Mouse (Mus musculus) myocyte (in vitro differentiated cells): ENCODE data around the gene Acsf3. TPM values are rescaled to one million over a fixed set of nuclear protein-coding genes. Genes with fewer than 3 reads are reported as not detected.

Source experiments
- H3K27me3 ChIP-seq: one replicate; pipeline ENCODE4 v1.6.1; 2011; ENCODE audit not compliant: control insufficient read depth, insufficient read depth, insufficient read length
- H3K36me3 ChIP-seq: one replicate; pipeline ENCODE4 v1.6.1; 2011; ENCODE audit not compliant: control insufficient read depth, insufficient read depth
- H3K4me2 ChIP-seq: one replicate; pipeline ENCODE4 v1.6.1; 2011; ENCODE audit warnings: low read depth, control low read depth
- H3K4me3 ChIP-seq: one replicate; pipeline ENCODE4 v1.5.1; 2011; ENCODE audit warnings: mild to moderate bottlenecking, control low read depth, moderate library complexity
- H3K79me2 ChIP-seq: one replicate; pipeline ENCODE4 v1.6.1; 2011; ENCODE audit not compliant: control insufficient read depth, insufficient read depth
- H3ac ChIP-seq: one replicate; pipeline ENCODE4 v1.6.1; 2011; ENCODE audit not compliant: control insufficient read depth, insufficient read length
- CEBPB ChIP-seq: IDR thresholded peaks from 2 replicates; pipeline ENCODE4 v1.6.1; 2011; ENCODE audit warnings: mild to moderate bottlenecking, moderate library complexity; ENCODE audit not compliant: poor library complexity, insufficient read depth, severe bottlenecking
- E2F4 ChIP-seq: IDR thresholded peaks from one replicate; pipeline ENCODE4 v1.6.1; 2011; ENCODE audit warnings: mild to moderate bottlenecking, control low read depth, moderate library complexity; ENCODE audit not compliant: insufficient read depth
- MAX ChIP-seq: IDR thresholded peaks from one replicate; pipeline ENCODE4 v1.6.1; 2011; ENCODE audit warnings: low read depth, mild to moderate bottlenecking, control low read depth
- MYOD1 ChIP-seq, 3 experiments: IDR thresholded peaks; one replicate each; pipeline ENCODE4 v1.6.1; 2011; ENCODE audit warnings: control low read depth in 2 of 3, low read depth in 2 of 3, mild to moderate bottlenecking in 2 of 3, moderate library complexity in 1 of 3; ENCODE audit not compliant: insufficient read length in 2 of 3, control insufficient read depth in 1 of 3
- MYOG ChIP-seq, 3 experiments: IDR thresholded peaks; one replicate each; pipeline ENCODE4 v1.6.1; 2011; ENCODE audit warnings: control low read depth in 2 of 3, low read depth in 2 of 3, mild to moderate bottlenecking in 2 of 3; ENCODE audit not compliant: insufficient read length in 2 of 3, control insufficient read depth in 1 of 3, insufficient read depth in 1 of 3
- POLR2A ChIP-seq: IDR thresholded peaks from one replicate; pipeline ENCODE4 v1.6.1; 2011; ENCODE audit warnings: low read depth, mild to moderate bottlenecking, control low read depth, moderate library complexity; ENCODE audit not compliant: insufficient read length
- POLR2AphosphoS2 ChIP-seq: IDR thresholded peaks from one replicate; pipeline ENCODE4 v1.6.1; 2011; ENCODE audit warnings: low read depth, control low read depth; ENCODE audit not compliant: insufficient read length
- REST ChIP-seq: IDR thresholded peaks from one replicate; pipeline ENCODE4 v1.6.1; 2011; ENCODE audit warnings: mild to moderate bottlenecking, control low read depth, moderate library complexity; ENCODE audit not compliant: insufficient read depth, insufficient read length
- SRF ChIP-seq: IDR thresholded peaks from one replicate; pipeline ENCODE4 v1.6.1; 2011; ENCODE audit warnings: low read depth; ENCODE audit not compliant: control insufficient read depth, insufficient read length
- TCF12 ChIP-seq: IDR thresholded peaks from one replicate; pipeline ENCODE4 v1.6.1; 2011; ENCODE audit warnings: mild to moderate bottlenecking, control low read depth; ENCODE audit not compliant: poor library complexity, insufficient read depth, severe bottlenecking
- TCF3 ChIP-seq: IDR thresholded peaks from one replicate; pipeline ENCODE4 v1.6.1; 2011; ENCODE audit warnings: low read depth, control low read depth; ENCODE audit not compliant: insufficient read length
- USF1 ChIP-seq: IDR thresholded peaks from one replicate; pipeline ENCODE4 v1.6.1; 2011; ENCODE audit warnings: low read depth, mild to moderate bottlenecking, control low read depth, moderate library complexity
- polyA plus RNA-seq: library from polyadenylated mRNA; unstranded; fragments of >200 nt; fragmentation: generic; extraction: Trizol; gene quantifications from one replicate; pipeline ENCODE4 v1.2.1, GENCODE M21; 2012; ENCODE audit warnings: missing spikeins

The Acsf3 gene
- polyA plus RNA-seq, 1 experiment: 9.3 TPM

- Histone ChIP-seq H3K79me2 (no peaks in the 10 kb centered on the region), H3K4me3 (no peak overlapping the region), H3K36me3 (no peaks in the 10 kb centered on the region), H3K27me3 (peaks cover 35% of the 10 kb centered on the region), H3K4me2 (no peak overlapping the region), H3ac (no peak overlapping the region)
- TF ChIP-seq MYOG (IDR thresholded peaks at IDR 0.05; ENCODE audit: control insufficient read depth in 1 of 3, insufficient read depth in 1 of 3, insufficient read length in 2 of 3, low read depth in 2 of 3) (no peak), CEBPB (no peak), POLR2A (no peak), POLR2AphosphoS2 (no peak), TCF3 (no peak), MAX (no peak), E2F4 (no peak), SRF (no peak), USF1 (no peak), TCF12 (no peak), REST (no peak), MYOD1 (IDR thresholded peaks at IDR 0.05; ENCODE audit: control insufficient read depth in 1 of 3, insufficient read length in 2 of 3, low read depth in 2 of 3) (no peak)
Observed at GRCm38 (mm10) chr8:122825408-122825807, 50.1 kb downstream of the Acsf3 start.

- no peaks in the 10 kb centered on the region for H3K79me2 ChIP-seq
- H3K4me2 ChIP-seq: no peak overlapping the region
- TF ChIP-seq MYOD1 (IDR thresholded peaks at IDR 0.05; ENCODE audit: control insufficient read depth in 1 of 3, insufficient read length in 2 of 3, low read depth in 2 of 3) (no peak), REST (no peak), POLR2A (no peak), TCF3 (no peak), TCF12 (no peak), MAX (no peak), MYOG (IDR thresholded peaks at IDR 0.05; ENCODE audit: control insufficient read depth in 1 of 3, insufficient read depth in 1 of 3, insufficient read length in 2 of 3, low read depth in 2 of 3) (no peak), E2F4 (no peak), POLR2AphosphoS2 (no peak), SRF (no peak), CEBPB (no peak)
- H3K27me3 ChIP-seq: peaks cover 42% of the 10 kb centered on the region
- H3K4me3 ChIP-seq: no peak overlapping the region
- H3ac ChIP-seq: no peak overlapping the region
- no peaks in the 10 kb centered on the region for H3K36me3 ChIP-seq
Observed at GRCm38 (mm10) chr8:122829396-122829795, 54.1 kb downstream of the Acsf3 start.

GRCm38 (mm10) chr8:122830349-122831061, 55.2 kb downstream of the Acsf3 start:
- Histone ChIP-seq H3K79me2 (no peaks in the 10 kb centered on the region), H3K4me3 (no peak overlapping the region), H3K36me3 (no peaks in the 10 kb centered on the region), H3ac (no peak overlapping the region), H3K4me2 (no peak overlapping the region), H3K27me3 (peaks cover 36% of the 10 kb centered on the region)
- TF ChIP-seq MYOG (IDR thresholded peaks at IDR 0.05; ENCODE audit: control insufficient read depth in 1 of 3, insufficient read depth in 1 of 3, insufficient read length in 2 of 3, low read depth in 2 of 3) (peak in 1 of 3 experiments; percentile 14), REST (no peak), POLR2A (no peak)

- TF ChIP-seq CEBPB: no peak
- no peak for TF ChIP-seq E2F4
- no peak for TF ChIP-seq USF1
- no peak for TF ChIP-seq TCF12
- TF ChIP-seq POLR2A: no peak
- no peak for TF ChIP-seq SRF
- TF ChIP-seq REST: no peak
- TF ChIP-seq MYOD1 (IDR thresholded peaks at IDR 0.05; ENCODE audit: control insufficient read depth in 1 of 3, insufficient read length in 2 of 3, low read depth in 2 of 3): no peak
- no peak for TF ChIP-seq MYOG (IDR thresholded peaks at IDR 0.05; ENCODE audit: control insufficient read depth in 1 of 3, insufficient read depth in 1 of 3, insufficient read length in 2 of 3, low read depth in 2 of 3)
- TF ChIP-seq TCF3: no peak
- no peak for TF ChIP-seq MAX
- TF ChIP-seq POLR2AphosphoS2: no peak
- no peak overlapping the region for H3ac ChIP-seq
- no peaks in the 10 kb centered on the region for H3K36me3 ChIP-seq
- no peak overlapping the region for H3K4me2 ChIP-seq
- no peak overlapping the region for H3K4me3 ChIP-seq
- H3K79me2 ChIP-seq: no peaks in the 10 kb centered on the region
- peaks cover 13% of the 10 kb centered on the region for H3K27me3 ChIP-seq
Observed at GRCm38 (mm10) chr8:122834416-122834815, 59.1 kb downstream of the Acsf3 start.

GRCm38 (mm10) chr8:122834971-122835370, 59.7 kb downstream of the Acsf3 start:
- H3K36me3 ChIP-seq: no peaks in the 10 kb centered on the region
- no peak overlapping the region for H3K4me2 ChIP-seq
- H3K79me2 ChIP-seq: no peaks in the 10 kb centered on the region
- TF ChIP-seq REST: no peak
- no peak for TF ChIP-seq E2F4
- no peak for TF ChIP-seq TCF3
- no peak for TF ChIP-seq CEBPB
- no peak for TF ChIP-seq MYOG (IDR thresholded peaks at IDR 0.05; ENCODE audit: control insufficient read depth in 1 of 3, insufficient read depth in 1 of 3, insufficient read length in 2 of 3, low read depth in 2 of 3)
- TF ChIP-seq USF1: no peak
- TF ChIP-seq POLR2A: no peak
- no peak for TF ChIP-seq MAX
- TF ChIP-seq POLR2AphosphoS2: no peak
- no peak for TF ChIP-seq SRF
- TF ChIP-seq TCF12: no peak
- TF ChIP-seq MYOD1 (IDR thresholded peaks at IDR 0.05; ENCODE audit: control insufficient read depth in 1 of 3, insufficient read length in 2 of 3, low read depth in 2 of 3): no peak
- H3K27me3 ChIP-seq: peaks cover 12% of the 10 kb centered on the region
- H3ac ChIP-seq: no peak overlapping the region
- no peak overlapping the region for H3K4me3 ChIP-seq
